Mouse (Mus musculus): ENCODE measurements around the gene Mllt1.
"Not testable (repeated sequence)": the region's sequence is repeated elsewhere in the genome, so short reads cannot be mapped to it uniquely, and the experiment has no call there.

Gene Mllt1

DNA sequence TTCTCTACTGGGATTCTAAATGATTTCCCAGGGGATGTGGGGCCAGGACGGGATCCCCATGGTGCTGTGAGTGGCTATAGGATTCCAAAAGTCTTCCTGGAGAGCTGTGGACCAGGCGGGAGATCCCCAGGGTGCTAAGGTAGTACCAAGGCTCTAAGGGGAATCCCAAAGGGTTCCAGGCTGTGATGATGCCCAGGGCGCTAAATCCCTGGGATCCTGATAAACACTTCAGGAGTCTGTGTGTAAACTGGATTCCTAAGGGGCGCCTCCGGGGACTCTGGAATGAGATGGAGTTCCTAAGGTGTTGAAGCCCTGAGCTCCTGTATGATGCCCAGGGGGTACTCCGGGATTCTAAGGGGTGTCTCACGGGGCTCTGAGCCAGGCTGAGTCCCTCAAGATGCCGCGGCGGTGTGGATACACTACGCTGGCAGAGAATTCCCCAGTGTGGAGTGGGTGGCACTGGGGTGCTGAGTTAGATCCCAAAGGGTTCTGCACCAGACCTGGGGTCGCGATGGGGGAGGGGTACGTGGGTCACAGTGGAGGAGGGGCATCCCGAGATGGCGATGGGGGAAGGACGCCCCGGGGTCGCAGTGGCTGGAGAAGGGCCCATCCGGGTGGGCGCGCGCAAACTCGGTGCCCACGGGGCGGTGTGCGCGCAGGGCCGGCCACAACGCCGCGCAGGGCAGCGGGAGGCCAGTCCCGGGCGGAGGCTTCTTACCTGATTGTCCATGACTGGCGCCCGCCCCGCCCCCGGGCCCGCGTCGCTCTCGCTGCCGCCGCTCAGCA lies 477 bp downstream of the Mllt1 start:
- no peak for DNase-seq

DNA sequence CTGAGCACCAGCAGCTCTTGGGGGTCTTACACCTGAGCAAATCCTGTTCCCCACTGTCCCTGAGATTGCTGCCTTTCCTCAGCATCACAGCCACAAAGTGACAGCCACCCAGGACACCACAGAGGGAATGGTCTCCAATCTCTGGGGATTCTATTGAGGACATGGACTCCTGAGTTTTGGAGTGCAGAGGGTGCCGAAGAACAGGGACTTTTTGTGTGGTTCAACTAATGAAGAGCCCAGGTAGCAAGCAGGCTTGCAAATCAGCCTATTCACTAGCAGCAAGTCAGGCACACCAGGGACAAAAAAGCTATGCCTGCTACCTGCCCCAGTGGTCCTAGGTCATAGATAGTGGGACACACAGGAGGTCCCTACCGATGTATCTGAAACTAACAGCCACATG lies 1.8 kb downstream of the Mllt1 start:
- DNase-seq, result no peak

DNA sequence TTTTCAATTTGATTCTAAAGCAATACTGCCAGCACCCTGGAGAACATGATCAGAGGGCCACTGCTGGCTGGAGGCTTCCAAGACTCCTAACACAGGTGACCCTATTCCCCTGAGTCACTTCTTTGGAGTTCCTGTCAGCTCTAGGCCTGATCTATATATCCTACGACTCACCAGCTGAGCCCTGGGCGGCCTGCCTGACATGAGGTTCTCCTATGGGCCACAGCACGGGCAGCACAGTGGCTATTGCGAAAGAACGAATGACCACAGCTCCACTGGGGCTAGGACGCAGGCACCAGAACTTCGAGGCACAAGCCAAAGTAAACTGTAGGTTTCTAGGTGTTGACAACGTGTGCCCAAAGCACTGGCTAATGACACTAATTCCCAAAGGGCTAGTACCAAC lies 5.2 kb downstream of the Mllt1 start:
- DNase-seq, result no peak

DNA sequence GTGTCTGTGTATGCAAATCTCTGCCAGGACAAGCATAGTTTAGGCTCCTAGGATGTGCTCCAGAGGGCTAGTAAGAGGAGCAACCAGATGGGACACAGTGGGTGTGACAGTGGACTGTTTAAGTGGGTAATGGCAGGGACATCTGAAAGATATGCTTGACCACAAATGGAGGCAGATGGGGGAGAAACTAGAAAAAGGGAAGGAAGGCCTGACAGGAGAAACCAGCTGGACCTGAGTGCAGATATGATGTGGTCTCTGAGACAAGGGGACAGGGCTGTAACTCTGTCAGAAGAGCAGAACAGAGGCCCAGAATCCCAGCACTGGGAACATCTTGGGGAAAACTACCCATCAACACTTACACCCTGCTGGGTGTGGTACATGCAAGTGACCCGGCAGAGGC lies 5.7 kb downstream of the Mllt1 start:
- DNase-seq, result no peak

DNA sequence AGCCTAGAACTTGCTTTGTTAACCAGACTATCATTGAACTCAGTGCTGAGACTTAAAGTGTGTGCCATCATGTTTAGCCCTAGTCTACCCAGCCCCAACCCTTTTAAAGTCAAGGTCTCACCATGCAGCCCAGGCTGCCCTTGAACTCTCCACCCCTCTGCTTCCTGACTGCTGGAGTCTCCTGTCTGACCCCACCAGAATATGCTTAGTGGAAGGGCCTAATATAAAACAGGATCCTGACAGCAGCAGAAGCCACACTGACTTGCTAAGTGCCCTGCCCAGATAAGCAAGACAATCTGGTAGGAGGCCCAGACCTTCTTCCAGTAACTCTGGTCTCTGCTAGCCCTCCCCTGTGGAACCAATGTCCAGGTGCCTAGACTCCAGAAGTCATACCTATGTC lies 6.1 kb downstream of the Mllt1 start:
- DNase-seq, result no peak

DNA sequence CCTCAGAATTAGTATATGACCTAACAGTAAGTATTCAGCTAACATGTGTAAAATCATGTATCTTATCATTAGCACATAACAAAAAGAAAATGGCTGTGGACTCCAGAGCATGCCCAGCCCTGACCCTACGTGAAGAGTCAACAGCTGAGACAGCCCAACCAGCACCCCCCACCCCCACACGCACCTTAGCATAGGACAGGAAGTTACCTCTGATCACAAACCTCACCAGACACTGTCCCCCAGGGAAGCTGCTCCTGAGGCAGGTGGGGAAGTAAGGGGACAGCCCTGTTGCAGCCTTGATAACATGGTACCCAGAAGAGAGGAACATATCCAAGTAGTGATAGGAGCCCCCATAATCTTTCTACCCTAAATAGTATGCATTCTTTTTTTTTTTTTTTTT lies 9.2 kb downstream of the Mllt1 start:
- DNase-seq, result no peak

DNA sequence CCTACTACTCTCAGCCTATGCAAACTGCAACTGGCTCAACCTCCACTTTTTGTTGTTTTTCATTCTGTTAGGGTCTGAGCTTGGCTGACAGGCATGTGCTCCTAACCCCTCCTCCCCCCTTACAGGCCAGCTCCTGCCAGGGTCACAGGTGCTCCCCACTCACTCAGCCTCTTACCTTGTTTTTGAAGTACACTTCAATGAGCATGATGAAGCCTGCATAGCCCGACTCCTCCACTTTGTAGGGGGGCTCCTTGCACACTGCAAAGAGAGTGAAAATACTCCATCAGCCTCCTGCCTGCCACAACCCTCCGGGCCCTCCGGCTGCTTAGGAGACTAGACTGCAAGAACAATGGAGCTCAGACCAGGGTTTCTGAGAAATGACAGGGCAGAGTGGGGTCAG lies 15.5 kb downstream of the Mllt1 start:
- peak in 1 of 2 experiments; percentile 20 for DNase-seq

DNA sequence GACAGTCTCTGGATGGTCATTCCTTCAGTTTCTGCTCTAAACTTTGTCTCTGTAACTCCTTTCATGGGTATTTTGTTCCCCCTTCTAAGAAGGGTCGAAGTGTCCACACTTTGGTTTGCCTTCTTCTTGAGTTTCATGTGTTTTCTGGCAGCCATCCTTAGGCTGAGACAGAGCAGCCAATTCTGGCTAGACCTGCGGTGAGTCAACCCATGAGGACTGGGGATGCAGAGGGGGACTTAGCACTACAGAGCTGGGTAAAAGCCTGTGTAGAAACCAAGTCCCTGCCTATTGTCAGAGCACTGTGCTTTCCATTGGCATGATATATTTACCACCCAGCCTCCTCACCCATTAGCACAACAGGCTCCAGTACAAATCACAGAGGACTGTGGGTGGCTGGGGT lies 18.0 kb downstream of the Mllt1 start:
- no peak for DNase-seq

DNA sequence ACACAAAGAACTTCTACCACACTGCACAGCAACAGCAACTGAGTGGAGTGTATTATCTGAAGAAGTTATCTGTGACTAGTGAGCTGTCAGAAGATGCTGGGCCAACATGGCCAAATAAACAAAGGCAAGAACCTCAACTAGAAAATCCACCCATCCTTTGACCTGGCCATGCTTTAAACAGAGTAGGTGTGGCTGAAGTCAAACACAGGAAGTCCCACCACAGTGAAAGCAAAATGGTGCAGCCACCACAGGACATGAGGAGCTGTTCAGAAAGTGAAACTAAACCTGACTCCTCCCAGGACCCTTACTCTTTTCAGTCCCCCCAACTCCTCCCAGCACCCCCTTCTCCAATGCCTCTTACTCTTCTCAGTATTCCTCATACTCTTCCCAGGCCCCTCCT lies 21.8 kb downstream of the Mllt1 start:
- DNase-seq, result no peak

DNA sequence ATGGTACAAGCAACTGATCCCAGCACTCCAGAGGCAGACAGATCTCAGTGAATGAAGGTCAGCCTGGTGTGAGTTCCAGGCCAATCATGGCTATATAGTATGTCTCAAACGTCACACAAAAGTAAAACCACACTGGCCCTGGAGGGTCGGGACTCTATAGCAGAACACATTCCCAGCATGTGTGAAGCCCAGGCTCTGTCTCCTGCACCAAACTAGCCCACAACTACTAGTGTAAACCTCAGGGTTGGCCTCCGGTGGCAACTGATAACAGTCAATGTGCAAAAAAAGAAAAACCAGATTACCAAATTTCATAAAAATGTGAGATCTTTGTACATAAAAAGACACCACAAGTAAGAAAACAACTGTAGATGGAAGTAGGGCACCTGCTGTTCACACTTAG lies 22.2 kb downstream of the Mllt1 start:
- no peak for DNase-seq

DNA sequence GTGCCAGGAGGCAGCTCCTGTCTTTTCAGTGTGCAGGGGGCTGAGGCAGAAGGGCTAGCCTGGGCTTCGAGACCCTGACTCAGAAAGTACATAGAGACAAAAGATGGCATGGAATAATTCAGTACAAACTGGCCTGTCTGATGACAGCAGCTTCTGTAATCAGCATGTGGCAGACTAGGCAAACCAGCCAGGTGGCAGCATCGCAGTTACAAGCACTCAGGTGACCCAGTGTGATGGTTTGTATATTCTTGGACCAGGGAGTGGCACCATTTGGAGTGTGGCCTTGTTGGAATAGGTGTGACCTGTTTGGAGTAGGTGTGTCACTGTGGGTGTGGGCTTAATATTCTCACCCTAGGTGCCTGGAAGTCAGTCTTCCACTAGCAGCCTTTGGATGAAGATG lies 25.5 kb downstream of the Mllt1 start:
- not testable (repeated sequence) for DNase-seq

DNA sequence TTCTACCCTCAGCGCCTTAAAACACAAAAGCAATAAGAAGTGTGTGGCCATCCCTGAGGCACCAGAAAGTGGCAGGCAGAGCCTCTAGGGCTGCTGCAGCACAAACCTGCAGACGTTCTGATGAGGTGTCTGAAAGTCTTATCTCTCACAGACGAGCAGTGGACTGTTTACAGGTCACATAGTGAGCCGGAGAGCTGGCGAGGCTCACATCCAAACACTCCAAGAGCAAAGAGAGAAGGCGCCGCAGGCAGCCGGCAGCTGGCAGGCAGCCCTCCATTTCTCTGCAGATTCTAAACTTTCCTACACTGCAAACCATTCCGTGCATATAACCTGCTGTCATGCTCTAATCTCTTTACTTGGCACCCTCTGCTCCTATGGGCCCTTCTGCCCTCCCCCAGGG lies 27.3 kb downstream of the Mllt1 start:
- DNase-seq, result peak in 1 of 2 experiments; percentile 18

DNA sequence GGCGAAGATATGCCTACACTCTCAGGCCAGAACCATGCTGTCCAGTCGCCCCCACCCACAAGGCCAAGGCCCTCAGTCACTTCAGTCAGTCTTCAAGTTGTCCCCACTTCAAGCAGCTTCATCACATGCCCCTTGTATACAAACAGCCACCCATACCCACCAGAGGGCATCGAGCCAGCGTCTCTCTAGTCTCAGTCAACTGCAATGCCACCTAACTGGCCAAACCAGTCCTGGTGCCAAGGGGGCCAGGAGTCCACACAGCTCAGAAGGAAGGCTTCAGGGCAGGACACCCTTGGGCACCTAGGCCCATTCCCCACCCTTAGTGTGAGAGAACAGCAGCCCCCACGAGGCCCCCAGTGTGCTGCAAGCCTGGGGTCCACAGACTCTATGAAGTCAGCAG lies 28.1 kb downstream of the Mllt1 start:
- DNase-seq, result peak; percentile 82 to 87

DNA sequence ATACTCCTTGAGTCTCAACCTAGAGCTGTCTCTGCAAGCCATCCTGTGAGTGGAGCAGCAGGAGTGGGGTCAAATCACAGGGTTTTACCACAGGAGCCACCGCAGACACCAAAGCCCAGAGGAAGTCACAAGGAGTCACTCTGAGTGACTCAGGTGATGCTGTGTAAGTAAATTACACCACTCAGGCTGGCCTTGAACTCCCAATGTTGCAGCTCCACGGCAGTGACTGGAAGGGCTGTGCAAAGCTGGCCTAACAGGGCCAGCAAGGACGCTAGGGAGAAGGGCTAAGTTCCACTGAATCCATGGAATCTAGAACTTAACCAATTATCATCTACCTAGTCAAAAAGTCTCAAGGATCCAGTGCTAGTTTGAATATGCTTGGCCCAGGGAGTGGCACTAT lies 29.0 kb downstream of the Mllt1 start:
- DNase-seq, result no peak

DNA sequence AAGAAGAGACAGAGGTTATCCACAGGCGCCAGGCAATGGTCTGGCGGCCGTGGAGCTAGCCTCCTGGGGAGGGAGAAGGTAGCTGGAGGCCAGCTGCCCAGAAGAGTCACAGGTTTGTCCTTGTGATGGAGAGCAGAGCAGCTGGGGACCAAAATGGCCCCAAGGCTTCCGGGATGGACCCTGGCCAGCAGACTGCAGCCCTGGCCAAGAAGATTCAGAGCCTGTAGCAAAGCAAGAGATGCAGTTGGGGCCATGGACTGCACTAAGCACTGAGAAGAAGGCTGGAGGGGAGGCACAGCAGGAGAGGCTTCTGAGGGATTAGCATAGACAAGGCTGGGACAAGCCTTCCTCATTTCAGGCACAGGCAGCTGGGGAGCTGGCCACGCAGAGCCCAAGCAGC lies 32.5 kb downstream of the Mllt1 start:
- no peak for DNase-seq

DNA sequence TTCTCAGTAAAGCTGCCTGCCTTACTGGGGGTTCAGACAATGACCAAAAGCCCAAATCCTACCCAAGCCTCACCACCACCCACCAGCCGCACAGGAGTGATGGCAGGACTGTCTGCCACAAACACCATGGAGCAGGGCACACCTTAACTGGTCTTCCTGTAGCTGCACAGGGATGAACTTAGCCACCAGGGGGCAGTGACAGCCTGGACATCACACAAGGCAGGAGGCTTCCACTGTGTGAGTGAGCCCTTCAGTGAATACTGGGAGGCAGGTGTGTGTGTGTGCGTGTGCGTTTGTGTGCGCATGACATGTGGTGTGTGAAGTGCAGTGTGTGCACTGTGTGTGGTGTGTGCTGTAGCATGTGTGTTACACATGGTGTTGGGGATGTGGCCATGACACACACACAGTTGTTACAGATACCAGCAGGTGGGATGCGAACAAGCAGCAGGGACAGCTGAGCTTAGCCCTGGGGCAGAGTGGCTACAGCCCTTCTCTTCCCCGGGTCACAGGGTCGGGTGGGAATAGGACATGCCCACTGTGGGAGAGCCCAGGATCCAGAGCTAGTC lies 37.5 kb downstream of the Mllt1 start:
- DNase-seq, result peak; percentile 85 to 87

DNA sequence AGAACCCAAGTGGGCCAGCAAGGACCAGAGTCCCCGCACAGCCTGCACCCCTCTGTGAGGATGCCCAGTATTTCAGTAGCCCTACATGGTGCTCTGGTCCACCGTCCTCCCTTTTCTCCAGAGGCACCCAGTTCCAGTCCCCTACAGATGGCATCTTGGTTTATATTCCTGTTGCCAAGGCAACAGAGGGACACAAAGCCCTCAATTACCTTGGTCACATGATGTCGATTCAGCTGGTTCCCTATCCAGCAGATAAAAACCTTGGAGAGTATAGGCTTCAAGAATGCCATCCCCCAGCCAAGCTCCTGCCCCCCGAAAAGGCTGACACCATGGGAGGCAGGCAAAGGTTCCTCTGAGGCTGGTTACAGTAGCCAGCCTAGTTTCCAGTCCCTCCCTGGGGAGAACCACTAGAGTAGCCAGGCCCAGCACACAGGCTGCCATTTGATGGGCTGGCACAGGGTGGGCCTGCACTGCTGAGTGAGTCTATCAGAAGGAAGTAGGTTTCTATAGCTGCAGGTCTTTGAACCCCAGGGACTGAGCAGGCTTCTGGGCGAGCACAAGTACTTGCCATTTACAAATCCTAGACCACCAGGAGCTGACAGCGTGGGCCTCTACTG lies 38.6 kb downstream of the Mllt1 start:
- no peak for DNase-seq

DNA sequence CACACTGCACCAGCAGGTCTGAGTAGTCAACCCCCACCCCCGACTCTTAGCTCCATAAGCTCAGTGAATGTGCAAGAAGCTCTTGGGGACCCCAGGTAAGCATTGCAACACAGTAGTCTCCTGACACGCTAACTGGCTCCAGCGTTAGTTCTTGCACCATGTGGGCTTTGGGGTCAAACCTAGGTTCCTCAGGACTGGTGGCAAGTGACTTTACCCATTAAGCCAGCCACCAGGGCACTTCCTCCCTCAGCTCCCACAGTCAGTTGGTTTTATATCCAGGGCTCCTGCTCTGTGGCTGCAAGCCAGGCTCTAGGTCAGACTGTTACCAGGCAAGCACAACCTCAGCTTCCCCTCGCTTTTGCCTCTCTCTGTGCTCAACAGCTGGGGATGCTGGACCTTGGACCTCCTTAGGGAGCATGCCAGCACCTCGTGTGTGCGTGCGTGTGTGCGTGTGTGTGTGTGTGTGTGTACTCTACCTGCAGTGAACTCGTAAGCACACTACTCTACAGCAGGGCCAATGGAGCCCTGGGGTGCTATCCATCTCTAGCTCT lies 39.8 kb downstream of the Mllt1 start:
- DNase-seq, result peak; percentile 25 to 64

DNA sequence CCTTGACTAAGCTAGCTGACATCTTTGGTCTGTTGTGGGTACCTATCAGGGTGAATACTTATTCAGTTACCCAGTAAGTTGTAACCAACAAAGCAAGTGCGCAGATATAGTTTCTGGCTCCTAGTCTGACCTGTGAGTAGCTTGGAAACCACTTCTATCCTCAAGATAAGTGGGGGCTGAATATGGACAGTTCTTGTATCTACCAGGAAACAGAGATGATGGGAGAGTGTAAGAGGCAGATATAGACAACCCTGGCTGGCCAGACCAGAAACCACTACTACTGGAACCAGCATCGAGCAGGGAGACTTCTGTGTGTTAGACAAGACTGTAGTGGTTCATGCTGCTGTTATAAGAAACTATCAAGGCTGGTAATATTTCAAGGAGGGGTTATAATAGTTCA lies 45.2 kb downstream of the Mllt1 start:
- no peak for DNase-seq

DNA sequence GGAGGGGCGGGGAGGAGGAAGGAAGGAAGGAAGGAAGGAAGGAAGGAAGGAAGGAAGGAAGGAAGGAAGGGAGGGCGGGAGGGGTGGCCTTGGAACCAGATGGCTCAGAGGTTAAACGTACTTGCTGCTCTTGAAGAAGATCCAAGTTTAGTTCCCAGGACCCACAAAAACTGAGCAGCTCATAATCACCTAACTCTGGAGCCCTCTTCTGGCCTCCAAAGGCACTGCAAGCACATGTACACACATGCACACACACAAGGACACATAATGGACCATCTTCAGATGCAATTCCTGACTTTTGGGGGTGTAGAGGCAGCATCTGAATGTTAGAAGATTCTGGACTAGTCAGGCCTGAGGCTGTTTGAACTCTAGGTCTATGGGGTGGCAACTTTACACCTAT lies 47.2 kb downstream of the Mllt1 start:
- DNase-seq, result no peak

DNA sequence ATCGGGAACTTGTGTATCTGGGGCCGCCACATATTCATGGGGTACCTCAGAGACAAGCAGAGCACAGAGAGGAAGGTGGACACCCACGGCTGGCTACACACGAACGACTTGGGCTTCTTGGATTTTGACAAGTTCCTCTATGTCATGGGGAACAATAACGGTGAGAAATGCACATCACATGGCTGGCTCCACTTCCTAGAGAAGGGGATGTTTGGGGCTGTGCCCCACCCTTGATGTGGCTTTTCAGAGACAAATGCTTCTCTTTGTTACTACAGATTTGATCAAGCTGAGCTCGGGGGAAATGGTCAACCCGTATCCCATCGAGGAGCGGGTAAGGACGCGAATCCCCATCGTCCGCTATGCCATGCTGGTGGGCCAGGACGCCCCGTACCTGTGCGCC lies 50.4 kb downstream of the Mllt1 start:
- DNase-seq, result no peak

DNA sequence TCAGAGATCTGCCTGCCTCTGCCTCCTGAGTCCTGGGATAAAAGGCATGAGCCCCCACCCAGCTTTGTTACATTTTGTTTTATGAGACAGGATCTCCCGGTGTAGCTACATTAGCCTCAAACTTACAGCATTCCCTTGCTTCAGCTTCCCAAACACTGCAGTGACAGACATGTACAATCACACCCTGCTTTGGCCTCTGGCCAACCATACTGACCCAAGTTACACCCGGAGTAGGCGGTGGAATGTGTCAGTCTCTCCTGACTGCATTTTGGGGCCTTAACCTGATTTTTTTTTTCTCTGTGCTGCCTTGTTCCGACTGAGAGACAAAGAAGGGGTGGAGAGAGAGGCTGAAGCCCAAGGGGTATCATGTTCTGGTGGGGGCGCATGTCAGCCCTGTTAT lies 50.9 kb downstream of the Mllt1 start:
- peak in 1 of 2 experiments; percentile 40 for DNase-seq

DNA sequence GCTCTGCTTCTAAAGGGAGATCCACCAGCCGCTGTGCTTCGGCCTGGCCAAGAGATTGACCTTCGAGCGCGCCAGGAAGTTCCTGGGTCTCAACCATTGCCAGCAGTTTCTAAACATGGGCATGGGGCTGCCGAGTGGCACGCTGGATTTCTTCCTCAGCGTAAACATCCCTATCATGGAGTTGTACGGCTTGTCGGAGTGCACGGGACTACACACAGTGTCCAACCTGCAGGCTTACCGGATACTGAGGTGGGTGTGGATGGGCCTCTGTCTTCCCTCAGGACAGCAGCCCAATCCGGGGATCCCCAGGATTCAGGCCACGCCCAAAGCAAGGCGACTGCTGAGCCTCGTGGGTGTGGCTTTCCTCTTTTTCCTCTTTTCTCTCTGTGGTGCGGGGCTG lies 51.6 kb downstream of the Mllt1 start:
- no peak for DNase-seq

DNA sequence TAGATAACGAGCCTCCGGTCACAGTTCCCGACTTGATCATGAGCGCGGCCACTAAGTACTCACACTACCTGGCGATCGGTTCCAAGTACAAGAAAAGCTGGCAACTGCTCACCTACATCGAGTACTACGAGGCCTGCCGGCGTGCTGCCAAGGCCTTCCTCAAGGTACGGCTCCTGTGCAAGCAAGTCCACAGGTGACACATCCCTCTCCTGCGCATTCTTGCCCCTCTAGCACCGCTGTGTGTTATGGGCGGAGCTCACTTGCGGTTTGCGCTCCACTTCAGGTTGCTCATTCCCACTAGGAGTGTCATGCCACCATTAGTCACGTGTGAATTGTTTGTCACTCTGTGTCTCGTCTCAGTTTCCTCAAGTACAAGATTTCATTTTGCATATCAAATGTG lies 57.8 kb downstream of the Mllt1 start:
- no peak for DNase-seq
